ENCODE assay signal across 17 mouse cellular contexts in the genomic region with DNA sequence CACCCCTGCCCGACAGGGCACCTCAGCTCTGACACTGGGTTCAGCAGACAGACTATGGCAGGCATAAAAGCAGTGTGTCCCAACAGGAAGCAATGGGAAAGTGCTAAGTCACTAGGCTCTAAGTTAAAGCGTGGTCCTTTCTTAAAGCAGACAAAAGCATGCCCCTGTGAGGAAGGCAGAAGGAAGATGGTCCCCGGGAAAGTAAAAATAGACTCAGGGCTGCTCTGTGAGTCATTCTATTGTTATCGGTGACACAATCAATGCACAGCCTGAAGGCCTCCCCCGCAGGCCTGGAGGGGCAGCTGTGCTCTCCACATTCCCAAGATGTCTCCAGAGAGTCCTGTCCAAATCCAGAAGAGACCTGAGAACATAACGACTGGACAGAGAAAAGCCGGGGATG.
A peak's percentile ranks its signal among the peaks of the same experiment; 100 is the strongest.
DNase-seq lines count a peak whose midpoint lies in the region; ATAC-seq lines count a peak whose summit lies in the region.
"Had no signal": no experiment of that assay in that cellular context is flagged by ENCODE, and none has a peak within 500 bp of the region (broad histone marks: within the 10 kb centered on the region; RNA-seq: fewer than 3 reads in every experiment).

No protein-coding gene starts in this region.

- WGBS in hindbrain, embryonic 10.5 days, result 28% methylated on average over 7 of the region's 7 CpGs
- 22% methylated on average over 7 of the region's 7 CpGs for WGBS in hindbrain, embryonic 16.5 days
- 42% methylated on average over 7 of the region's 7 CpGs for WGBS in embryonic facial prominence, embryonic 10.5 days
- 38% methylated on average over 7 of the region's 7 CpGs for WGBS in forebrain, embryonic 11.5 days

- H3K9ac ChIP-seq in hindbrain, embryonic 16.5 days (ENCODE audit: low read depth, low read length), result no peak overlapping the region
- H3K9ac ChIP-seq in forebrain, embryonic 11.5 days (ENCODE audit: low read length), result no peak overlapping the region
- H3K9ac ChIP-seq: forebrain, postnatal 0 days; limb, embryonic 13.5 days; liver, embryonic 15.5 days; neural tube, embryonic 15.5 days had no signal

- H3K9me3 ChIP-seq in hindbrain, embryonic 10.5 days, result no peaks in the 10 kb centered on the region
- H3K9me3 ChIP-seq in hindbrain, embryonic 16.5 days (ENCODE audit: control insufficient read depth, low read length), result no peaks in the 10 kb centered on the region
- no peaks in the 10 kb centered on the region for H3K9me3 ChIP-seq in embryonic facial prominence, embryonic 10.5 days
- H3K9me3 ChIP-seq in forebrain, embryonic 11.5 days (ENCODE audit: control insufficient read depth, low read length), result no peaks in the 10 kb centered on the region
- H3K9me3 ChIP-seq: limb, embryonic 13.5 days; liver, embryonic 15.5 days; neural tube, embryonic 15.5 days had no signal

- H3K4me1 ChIP-seq in hindbrain, embryonic 10.5 days (replicated peaks), result peaks cover 71% of the 10 kb centered on the region
- peaks cover 9% of the 10 kb centered on the region for H3K4me1 ChIP-seq in hindbrain, embryonic 16.5 days (ENCODE audit: control insufficient read depth, insufficient read depth, low read depth, low read length)
- H3K4me1 ChIP-seq in embryonic facial prominence, embryonic 10.5 days, result peaks cover 39% of the 10 kb centered on the region
- H3K4me1 ChIP-seq in forebrain, embryonic 11.5 days (replicated peaks; ENCODE audit: control insufficient read depth, insufficient read depth, low read length), result peaks cover 9% of the 10 kb centered on the region
- H3K4me1 ChIP-seq: liver, embryonic 15.5 days had no signal

- H3K36me3 ChIP-seq in hindbrain, embryonic 10.5 days, result no peaks in the 10 kb centered on the region
- no peaks in the 10 kb centered on the region for H3K36me3 ChIP-seq in hindbrain, embryonic 16.5 days (ENCODE audit: control insufficient read depth, insufficient read depth, low read length)
- H3K36me3 ChIP-seq in embryonic facial prominence, embryonic 10.5 days (replicated peaks), result no peaks in the 10 kb centered on the region
- no peaks in the 10 kb centered on the region for H3K36me3 ChIP-seq in forebrain, embryonic 11.5 days (ENCODE audit: control insufficient read depth, insufficient read depth, low read length)
- H3K36me3 ChIP-seq: limb, embryonic 13.5 days; liver, embryonic 15.5 days; neural tube, embryonic 15.5 days had no signal

- H3K4me3 ChIP-seq in hindbrain, embryonic 10.5 days, result no peak overlapping the region
- H3K4me3 ChIP-seq in hindbrain, embryonic 16.5 days (ENCODE audit: low read length), result no peak overlapping the region
- no peak overlapping the region for H3K4me3 ChIP-seq in embryonic facial prominence, embryonic 10.5 days
- H3K4me3 ChIP-seq in forebrain, embryonic 11.5 days (ENCODE audit: low read depth, low read length), result no peak overlapping the region
- H3K4me3 ChIP-seq: erythroblast, embryonic 14.5 days; limb, embryonic 13.5 days; liver, embryonic 15.5 days; neural tube, embryonic 15.5 days had no signal

- peak overlapping the region; percentile 72 for H3K27ac ChIP-seq in hindbrain, embryonic 10.5 days
- no peak overlapping the region for H3K27ac ChIP-seq in hindbrain, embryonic 16.5 days (ENCODE audit: low read depth, low read length)
- H3K27ac ChIP-seq in embryonic facial prominence, embryonic 10.5 days (replicated peaks), result peak overlapping the region; percentile 40
- H3K27ac ChIP-seq in forebrain, embryonic 11.5 days (ENCODE audit: low read depth, low read length), result no peak overlapping the region
- H3K27ac ChIP-seq: limb, embryonic 13.5 days; liver, embryonic 15.5 days; neural tube, embryonic 15.5 days had no signal

- peaks cover 45% of the 10 kb centered on the region for H3K27me3 ChIP-seq in hindbrain, embryonic 10.5 days (ENCODE audit: insufficient read depth, poor library complexity, severe bottlenecking)
- H3K27me3 ChIP-seq in hindbrain, embryonic 16.5 days (replicated peaks; ENCODE audit: control insufficient read depth, insufficient read depth, low read length), result no peaks in the 10 kb centered on the region
- H3K27me3 ChIP-seq in embryonic facial prominence, embryonic 10.5 days (replicated peaks; ENCODE audit: low read depth, poor library complexity, severe bottlenecking), result peaks cover 43% of the 10 kb centered on the region
- H3K27me3 ChIP-seq in forebrain, embryonic 11.5 days (ENCODE audit: control insufficient read depth, insufficient read depth, low read length), result peaks cover 8% of the 10 kb centered on the region
- H3K27me3 ChIP-seq: limb, embryonic 13.5 days; neural tube, embryonic 15.5 days had no signal

- peak; percentile 34 for DNase-seq in adrenal gland, adult 2 months
- no peak for DNase-seq in adrenal gland, adult 8-10 months
- DNase-seq in hindbrain, embryonic 10.5 days (ENCODE audit: low spot score), result peak; percentile 24
- peak; percentile 52 for DNase-seq in 416B (ENCODE audit: low read depth)
- no peak for DNase-seq in embryonic facial prominence, embryonic 10.5 days (ENCODE audit: low spot score)
- DNase-seq in gastrocnemius, postnatal 10 days, result no peak
- DNase-seq in forebrain, embryonic 11.5 days (ENCODE audit: low spot score), result no peak
- DNase-seq: cerebellum, adult 9-11 months; forebrain, postnatal 0 days; lung, postnatal 10 days; right cerebral cortex, postnatal 4 days; thymus, adult 18-20 months had no signal

- ATAC-seq in hindbrain, embryonic 16.5 days, result no peak
- ATAC-seq in forebrain, embryonic 11.5 days (replicated peaks; ENCODE audit: low FRiP score), result no peak
- ATAC-seq: forebrain, postnatal 0 days had no signal

- no peak overlapping the region for H3K4me2 ChIP-seq in hindbrain, embryonic 16.5 days (ENCODE audit: low read length)
- H3K4me2 ChIP-seq in forebrain, embryonic 11.5 days (ENCODE audit: low read depth, low read length, severe bottlenecking), result no peak overlapping the region
- H3K4me2 ChIP-seq: limb, embryonic 13.5 days; liver, embryonic 15.5 days; neural tube, embryonic 15.5 days had no signal

Comparison
In these comparisons a context has a peak if more than half of its experiments do, and no peak if none do; other contexts are left out.
1. DNase-seq: peak in adrenal gland, adult 2 months (single experiment), hindbrain, embryonic 10.5 days (single experiment) and 416B (single experiment); none in adrenal gland, adult 8-10 months (single experiment), embryonic facial prominence, embryonic 10.5 days (single experiment), gastrocnemius, postnatal 10 days (single experiment) and forebrain, embryonic 11.5 days (single experiment).
2. H3K27ac ChIP-seq: peak in hindbrain, embryonic 10.5 days (single experiment) and embryonic facial prominence, embryonic 10.5 days (single experiment); none in hindbrain, embryonic 16.5 days (single experiment) and forebrain, embryonic 11.5 days (single experiment).